Mouse (Mus musculus) G1E (cell line): ENCODE results near the gene Cyp27a1. TPM values are rescaled to one million over a fixed set of nuclear protein-coding genes. Genes with fewer than 3 reads are reported as not detected.

Experiments
- ATAC-seq: 2 replicates; pipeline ENCODE4 v1.8.0; 2016; ENCODE audit warnings: mild to moderate bottlenecking; ENCODE audit not compliant: insufficient number of reproducible peaks, poor library complexity, low FRiP score, severe bottlenecking; ENCODE audit errors: extremely low read depth
- DNase-seq: peaks from one replicate; pipeline ENCODE4 v3.0.0; 2012; ENCODE audit warnings: low spot score
- H3K27me3 ChIP-seq: 2 replicates; pipeline ENCODE4 v1.6.1; 2012; ENCODE audit warnings: mild to moderate bottlenecking, low read length, inconsistent platforms; ENCODE audit not compliant: insufficient read depth
- H3K36me3 ChIP-seq: replicated peaks from 2 replicates; pipeline ENCODE3; 2012; ENCODE audit warnings: mild to moderate bottlenecking, inconsistent platforms
- H3K4me1 ChIP-seq: 2 replicates; pipeline ENCODE4 v1.6.1; 2012; ENCODE audit warnings: low read depth, low read length, inconsistent platforms, mixed read lengths; ENCODE audit not compliant: insufficient read depth
- H3K4me3 ChIP-seq: 2 replicates; pipeline ENCODE4 v1.5.1; 2012; ENCODE audit warnings: low read depth, mild to moderate bottlenecking, inconsistent platforms, low read length, moderate library complexity, mixed read lengths
- H3K9me3 ChIP-seq: replicated peaks from 2 replicates; pipeline ENCODE4 v1.6.1; 2012; ENCODE audit warnings: inconsistent platforms
- CTCF ChIP-seq: IDR thresholded peaks from 2 replicates; pipeline ENCODE4 v1.5.1; 2012; ENCODE audit warnings: low read depth, low read length, inconsistent platforms, mixed read lengths
- GATA1 ChIP-seq: IDR thresholded peaks from 2 replicates; pipeline ENCODE4 v1.6.1; 2012; ENCODE audit warnings: borderline replicate concordance, low read length, inconsistent platforms, mixed read lengths
- GATA2 ChIP-seq: IDR thresholded peaks from 2 replicates; pipeline ENCODE4 v1.6.1; 2012; ENCODE audit warnings: low read depth, low read length, inconsistent platforms, borderline replicate concordance
- POLR2AphosphoS5 ChIP-seq: IDR thresholded peaks from 2 replicates; pipeline ENCODE4 v1.6.1; 2012; ENCODE audit warnings: low read depth, low read length, inconsistent platforms; ENCODE audit not compliant: insufficient replicate concordance
- TAL1 ChIP-seq: conservative IDR thresholded peaks from 2 replicates; pipeline ENCODE4 v1.6.1; 2012; ENCODE audit warnings: low read depth, low read length, inconsistent platforms, mixed read lengths
- polyA plus RNA-seq: library from polyadenylated mRNA; stranded (reverse); fragments of >175 nt; gene quantifications from 2 replicates; pipeline ENCODE4 v1.2.3, GENCODE M21; 2012
- total RNA-seq, 2 experiments: library from RNA; stranded (forward) in 1 of 2; stranded (reverse) in 1 of 2; fragments of 200-1000 nt in 1 of 2; fragments of >200 nt in 1 of 2; fragmentation: Nextera tagmentation in 1 of 2; gene quantifications; 2 replicates each; pipeline ENCODE4 v1.2.3; 2014 to 2017

The Cyp27a1 gene
- total and polyA plus RNA-seq, 3 experiments: 0.55 TPM; not detected in 2

DNA sequence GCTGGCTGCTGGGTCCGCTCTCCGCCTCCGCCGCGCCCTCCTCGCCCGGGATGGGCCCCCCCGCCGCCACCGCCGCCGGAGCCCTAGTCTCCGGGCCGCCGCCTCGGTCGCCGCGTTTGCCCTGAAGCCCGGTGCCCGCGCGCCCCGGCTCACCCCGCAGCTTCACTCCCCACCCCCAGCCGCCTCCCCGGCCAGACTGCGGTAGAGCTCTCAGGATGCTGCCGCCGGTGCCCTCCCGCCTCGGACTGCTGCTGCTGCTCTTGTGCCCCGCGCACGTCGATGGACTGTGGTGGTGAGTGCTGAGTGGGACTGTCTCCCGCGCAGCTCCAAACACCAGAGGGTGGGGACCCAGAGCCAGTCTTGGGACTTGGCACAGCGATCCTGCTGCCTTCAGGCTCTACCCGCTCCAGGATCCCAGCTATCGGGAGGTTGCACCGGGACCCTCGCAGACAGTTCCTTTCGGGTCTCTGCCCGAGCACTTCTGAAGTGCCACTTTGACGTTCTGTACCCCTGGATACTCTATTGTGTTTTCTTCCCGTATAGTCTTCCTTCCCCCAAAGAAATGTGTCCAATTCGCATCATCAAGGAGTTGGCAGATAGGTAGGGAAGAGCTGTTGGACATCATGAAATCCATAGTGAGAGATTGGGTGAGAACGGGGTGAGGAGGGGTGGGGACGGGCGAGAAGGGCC, 58.7 kb downstream of the Cyp27a1 start:
- ATAC-seq: no peak
- H3K36me3 ChIP-seq: no peaks in the 10 kb centered on the region
- TF ChIP-seq GATA2 (no peak), POLR2AphosphoS5 (no peak), TAL1 (no peak)
- H3K4me3 ChIP-seq: no peak overlapping the region
- peaks cover 10% of the 10 kb centered on the region for H3K4me1 ChIP-seq
- H3K27me3 ChIP-seq: peaks cover 45% of the 10 kb centered on the region
- no peak for DNase-seq
- 0 out of 2 replicates have a peak, but pooled peaks cover 2% of the 10 kb centered on the region for H3K9me3 ChIP-seq

DNA sequence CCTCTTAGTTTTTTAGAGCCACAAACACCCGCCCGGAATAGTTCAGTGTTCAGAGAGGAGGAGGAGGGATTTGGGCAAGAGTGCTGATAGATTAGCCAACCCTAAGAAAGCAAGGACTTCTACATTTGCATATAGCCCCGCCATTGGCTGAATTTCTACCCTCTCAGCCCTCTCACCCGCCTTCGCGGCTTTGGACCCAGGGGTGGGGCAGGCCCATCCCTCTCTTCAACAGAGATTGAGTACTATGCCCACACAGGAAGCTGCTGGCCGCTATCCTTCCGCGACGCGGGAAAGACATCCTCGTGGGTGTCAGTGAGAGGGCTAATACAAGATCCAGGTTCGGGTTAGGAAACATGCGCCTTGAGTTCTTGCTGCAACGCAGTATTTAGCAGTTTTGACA, 59.8 kb downstream of the Cyp27a1 start:
- H3K4me3 ChIP-seq: no peak overlapping the region
- DNase-seq: peak; percentile 71
- peaks cover 45% of the 10 kb centered on the region for H3K27me3 ChIP-seq
- peak; percentile 93 for ATAC-seq
- H3K36me3 ChIP-seq: no peaks in the 10 kb centered on the region
- peaks cover 10% of the 10 kb centered on the region for H3K4me1 ChIP-seq
- 0 out of 2 replicates have a peak, but pooled peaks cover 2% of the 10 kb centered on the region for H3K9me3 ChIP-seq
- TF ChIP-seq POLR2AphosphoS5: no peak
- no peak for TF ChIP-seq CTCF
- no peak for TF ChIP-seq TAL1
- TF ChIP-seq GATA2: no peak

DNA sequence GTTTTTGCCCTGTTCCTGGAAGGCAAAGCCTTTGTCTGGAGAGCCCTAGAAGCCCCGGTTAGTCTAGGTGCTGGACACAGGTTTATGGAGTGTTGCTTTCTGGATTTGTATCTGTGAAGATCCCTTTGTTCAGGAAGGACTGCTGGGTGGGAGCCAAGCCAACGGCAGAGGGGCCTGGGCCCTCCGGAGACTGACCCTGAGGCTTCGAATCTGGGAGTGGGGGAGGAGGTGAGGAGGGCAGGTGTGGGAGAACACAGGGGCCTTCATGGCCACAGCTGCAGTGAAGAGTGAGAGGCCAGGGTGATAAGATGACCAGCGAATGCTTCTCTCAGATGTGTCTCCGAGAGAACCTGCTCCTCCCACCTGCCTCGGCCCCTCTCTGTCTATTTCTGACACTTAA, 60.7 kb downstream of the Cyp27a1 start:
- no peak overlapping the region for H3K4me3 ChIP-seq
- H3K4me1 ChIP-seq: peaks cover 6% of the 10 kb centered on the region; the same call in 1 of the 2 replicates
- peaks cover 45% of the 10 kb centered on the region for H3K27me3 ChIP-seq
- no peaks in the 10 kb centered on the region for H3K36me3 ChIP-seq
- TF ChIP-seq CTCF (no peak), TAL1 (no peak)
- 0 out of 2 replicates have a peak, but pooled peaks cover 2% of the 10 kb centered on the region for H3K9me3 ChIP-seq
- no peak for DNase-seq
- no peak for ATAC-seq

DNA sequence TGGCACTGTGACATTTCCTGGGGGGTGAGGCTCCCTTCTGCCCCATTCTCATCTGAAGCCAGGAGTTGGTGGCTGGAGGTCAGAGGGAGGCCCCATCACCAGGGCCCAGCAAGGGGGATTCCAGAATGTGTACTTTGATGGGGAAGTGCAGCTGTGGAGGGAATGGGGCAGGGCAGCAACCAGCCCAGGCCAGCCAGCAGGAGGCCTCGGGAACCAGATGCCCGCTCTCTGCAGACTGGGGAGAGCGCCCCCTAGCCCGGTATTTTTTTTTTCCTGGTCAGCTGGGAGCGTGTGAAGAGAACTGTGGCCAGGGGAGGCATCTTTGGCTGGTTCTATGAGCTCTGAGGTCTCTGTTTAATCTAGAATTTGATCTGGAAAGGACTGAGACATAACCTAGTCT, 62.4 kb downstream of the Cyp27a1 start:
- DNase-seq: no peak
- TF ChIP-seq CTCF (no peak), GATA2 (no peak), POLR2AphosphoS5 (no peak), TAL1 (no peak), GATA1 (no peak)
- H3K36me3 ChIP-seq: no peaks in the 10 kb centered on the region
- ATAC-seq: no peak
- no peak overlapping the region for H3K4me3 ChIP-seq
- H3K4me1 ChIP-seq: peaks cover 6% of the 10 kb centered on the region; the same call in 1 of the 2 replicates
- peaks cover 44% of the 10 kb centered on the region for H3K27me3 ChIP-seq
- 0 out of 2 replicates have a peak, but pooled peaks cover 2% of the 10 kb centered on the region for H3K9me3 ChIP-seq

DNA sequence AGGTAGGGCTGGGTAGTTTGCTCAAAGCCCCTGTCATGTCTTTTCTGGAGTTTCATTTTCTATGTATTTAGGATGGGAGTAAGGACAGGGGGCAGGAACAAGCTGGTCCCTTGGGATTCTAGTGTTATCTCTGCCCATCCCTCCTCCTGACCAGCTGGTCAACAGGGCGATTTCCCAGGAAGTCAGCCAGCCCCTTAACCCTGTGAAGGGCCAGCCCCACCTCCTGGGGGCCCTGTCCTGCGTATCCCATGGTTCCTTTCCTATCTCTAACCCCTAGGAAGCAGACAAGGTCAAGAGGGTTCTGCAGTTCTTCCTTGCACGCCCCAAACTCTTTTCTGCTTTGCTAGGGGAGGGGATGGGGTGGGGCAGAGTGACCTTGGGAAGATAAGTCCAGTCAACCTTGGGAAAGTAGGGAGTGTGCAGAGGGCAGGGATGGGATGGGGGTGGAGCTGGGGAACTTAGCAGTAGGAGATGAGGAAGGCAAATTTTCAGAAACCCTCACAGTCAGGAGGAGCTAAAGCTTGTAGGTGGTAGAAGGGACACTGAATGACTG, 65.6 kb downstream of the Cyp27a1 start:
- Histone ChIP-seq H3K9me3 (peaks cover under 1% of the 10 kb centered on the region), H3K4me1 (no peaks in the 10 kb centered on the region; the same call in 1 of the 2 replicates), H3K36me3 (no peaks in the 10 kb centered on the region), H3K27me3 (peaks cover 25% of the 10 kb centered on the region), H3K4me3 (no peak overlapping the region)
- DNase-seq (no peak), ATAC-seq (no peak)
- TF ChIP-seq GATA2 (no peak), CTCF (no peak), TAL1 (no peak), POLR2AphosphoS5 (no peak), GATA1 (no peak)

DNA sequence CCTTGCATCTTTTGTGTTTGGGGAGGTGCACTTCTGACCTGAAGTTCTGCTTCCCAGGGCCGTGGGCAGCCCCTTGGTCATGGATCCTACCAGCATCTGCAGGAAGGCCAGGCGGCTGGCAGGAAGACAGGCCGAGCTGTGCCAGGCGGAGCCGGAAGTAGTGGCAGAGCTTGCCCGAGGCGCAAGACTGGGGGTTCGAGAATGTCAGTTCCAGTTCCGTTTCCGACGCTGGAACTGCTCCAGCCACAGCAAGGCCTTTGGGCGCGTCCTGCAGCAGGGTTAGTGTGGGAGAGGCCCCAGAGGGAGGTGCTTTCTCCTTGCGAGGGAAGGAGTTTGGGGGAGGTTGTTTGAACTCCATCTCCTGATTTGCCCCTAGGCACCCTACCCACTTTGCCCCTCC, 68.7 kb downstream of the Cyp27a1 start:
- H3K4me1 ChIP-seq: no peaks in the 10 kb centered on the region; the same call in 1 of the 2 replicates
- ATAC-seq (no peak), DNase-seq (no peak)
- TF ChIP-seq CTCF: no peak
- TF ChIP-seq TAL1: no peak
- TF ChIP-seq GATA1: no peak
- no peak for TF ChIP-seq GATA2
- no peak for TF ChIP-seq POLR2AphosphoS5
- no peaks in the 10 kb centered on the region for H3K36me3 ChIP-seq
- peaks cover 5% of the 10 kb centered on the region for H3K9me3 ChIP-seq
- H3K4me3 ChIP-seq: no peak overlapping the region
- peaks cover 13% of the 10 kb centered on the region; the same call in 1 of the 2 replicates for H3K27me3 ChIP-seq
